Comparison of ENCODE assay signal across 19 mouse cellular contexts in the genomic region with DNA sequence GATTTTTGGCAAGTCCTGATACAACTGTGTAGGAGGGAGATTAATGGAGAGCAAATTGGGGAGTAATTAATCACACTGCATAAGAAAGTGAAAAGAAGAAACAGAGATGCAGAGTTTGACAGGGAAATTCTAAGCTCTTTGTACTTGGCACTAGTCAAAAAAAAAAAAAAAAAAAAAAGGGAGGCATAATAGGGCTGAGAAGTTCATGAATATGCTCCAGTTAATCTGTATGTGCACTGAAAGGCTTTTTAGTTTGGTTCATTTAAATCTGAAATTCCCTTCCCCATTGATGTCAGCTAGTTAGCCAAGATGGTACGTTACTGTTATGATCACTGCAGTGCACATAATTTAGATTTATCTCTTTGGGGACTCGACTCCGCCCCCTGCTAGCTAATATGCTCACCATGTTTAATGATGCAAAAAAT.
DNase-seq lines count a peak whose midpoint lies in the region; ATAC-seq lines count a peak whose summit lies in the region.
"Had no signal": no experiment of that assay in that cellular context is flagged by ENCODE, and none has a peak within 500 bp of the region (broad histone marks: within the 10 kb centered on the region; RNA-seq: fewer than 3 reads in every experiment).

No protein-coding gene starts in this region.

- no peaks in the 10 kb centered on the region for H3K36me3 ChIP-seq in forebrain, embryonic 11.5 days (ENCODE audit: control insufficient read depth, insufficient read depth, low read length)
- no peaks in the 10 kb centered on the region for H3K36me3 ChIP-seq in forebrain, embryonic 10.5 days (replicated peaks)
- H3K36me3 ChIP-seq in forebrain, embryonic 16.5 days (ENCODE audit: control insufficient read depth, insufficient read depth) = no peaks in the 10 kb centered on the region
- no peaks in the 10 kb centered on the region for H3K36me3 ChIP-seq in intestine, embryonic 15.5 days
- H3K36me3 ChIP-seq: embryonic facial prominence, embryonic 10.5 days; heart, embryonic 13.5 days; limb, embryonic 12.5 days had no signal

- ATAC-seq in forebrain, embryonic 11.5 days (replicated peaks; ENCODE audit: low FRiP score) = peak; percentile 72
- peak; percentile 87 for ATAC-seq in forebrain, embryonic 16.5 days
- ATAC-seq in intestine, embryonic 15.5 days = no peak

- H3K27me3 ChIP-seq in forebrain, embryonic 11.5 days (ENCODE audit: control insufficient read depth, insufficient read depth, low read length) = no peaks in the 10 kb centered on the region
- H3K27me3 ChIP-seq in forebrain, embryonic 10.5 days (ENCODE audit: poor library complexity, severe bottlenecking) = no peaks in the 10 kb centered on the region
- H3K27me3 ChIP-seq in forebrain, embryonic 16.5 days (replicated peaks; ENCODE audit: control insufficient read depth, insufficient read depth, low read length) = no peaks in the 10 kb centered on the region
- no peaks in the 10 kb centered on the region for H3K27me3 ChIP-seq in intestine, embryonic 15.5 days (replicated peaks)
- H3K27me3 ChIP-seq: heart, embryonic 13.5 days; limb, embryonic 12.5 days had no signal

- H3K4me1 ChIP-seq in forebrain, embryonic 11.5 days (replicated peaks; ENCODE audit: control insufficient read depth, insufficient read depth, low read length) = peaks cover 3% of the 10 kb centered on the region; the same call in 1 of the 2 replicates
- peaks cover 21% of the 10 kb centered on the region for H3K4me1 ChIP-seq in forebrain, embryonic 10.5 days
- H3K4me1 ChIP-seq in forebrain, embryonic 16.5 days (replicated peaks; ENCODE audit: control insufficient read depth, insufficient read depth, low read length) = peaks cover 9% of the 10 kb centered on the region
- H3K4me1 ChIP-seq in intestine, embryonic 15.5 days (replicated peaks) = no peaks in the 10 kb centered on the region
- H3K4me1 ChIP-seq: embryonic facial prominence, embryonic 10.5 days; heart, embryonic 13.5 days; limb, embryonic 12.5 days had no signal

- H3K9ac ChIP-seq in forebrain, embryonic 11.5 days (ENCODE audit: low read length) = no peak overlapping the region
- H3K9ac ChIP-seq in forebrain, embryonic 16.5 days (replicated peaks; ENCODE audit: low read depth, low read length) = no peak overlapping the region
- H3K9ac ChIP-seq in intestine, embryonic 15.5 days = no peak overlapping the region
- H3K9ac ChIP-seq: heart, embryonic 13.5 days; limb, embryonic 12.5 days; liver, embryonic 14.5 days had no signal

- no peak for DNase-seq in forebrain, embryonic 11.5 days (ENCODE audit: low spot score)
- no peak for DNase-seq in forebrain, embryonic 10.5 days (ENCODE audit: extremely low spot score, low spot score)
- peak; percentile 75 for DNase-seq in Muller cell, postnatal 12 days (ENCODE audit: inconsistent ontology term)
- DNase-seq in mesoderm, embryonic 11.5 days (ENCODE audit: low read depth, low spot score) = peak; percentile 49
- DNase-seq in left cerebral cortex, postnatal 25 days (ENCODE audit: low spot score in 2 of 2) = no peak
- DNase-seq in yolk sac, embryonic 10.5 days (ENCODE audit: low spot score) = no peak
- DNase-seq: adrenal gland, adult 2 months; cerebellum, adult 18-20 months; heart, postnatal 36 days; kidney, adult 18-20 months; kidney, postnatal 25 days; layer of hippocampus, adult 9-11 months; right cerebral cortex, adult 18-20 months had no signal

- 51% methylated on average over 3 of the region's 3 CpGs for WGBS in forebrain, embryonic 11.5 days
- WGBS in forebrain, embryonic 10.5 days = 72% methylated on average over 3 of the region's 3 CpGs
- 13% methylated on average over 3 of the region's 3 CpGs for WGBS in forebrain, embryonic 16.5 days
- WGBS in intestine, embryonic 15.5 days = 79% methylated on average over 3 of the region's 3 CpGs

- H3K9me3 ChIP-seq in forebrain, embryonic 11.5 days (ENCODE audit: control insufficient read depth, low read length) = no peaks in the 10 kb centered on the region
- H3K9me3 ChIP-seq in forebrain, embryonic 10.5 days = no peaks in the 10 kb centered on the region
- no peaks in the 10 kb centered on the region for H3K9me3 ChIP-seq in forebrain, embryonic 16.5 days (ENCODE audit: control insufficient read depth, low read length)
- H3K9me3 ChIP-seq in intestine, embryonic 15.5 days = no peaks in the 10 kb centered on the region
- H3K9me3 ChIP-seq: embryonic facial prominence, embryonic 10.5 days; heart, embryonic 13.5 days; limb, embryonic 12.5 days had no signal

- no peak overlapping the region for H3K4me3 ChIP-seq in forebrain, embryonic 11.5 days (ENCODE audit: low read depth, low read length)
- H3K4me3 ChIP-seq in forebrain, embryonic 10.5 days = no peak overlapping the region
- no peak overlapping the region for H3K4me3 ChIP-seq in forebrain, embryonic 16.5 days (replicated peaks; ENCODE audit: low read length)
- no peak overlapping the region for H3K4me3 ChIP-seq in intestine, embryonic 15.5 days (replicated peaks)
- H3K4me3 ChIP-seq: embryonic facial prominence, embryonic 10.5 days; heart, embryonic 13.5 days; limb, embryonic 12.5 days had no signal

- H3K4me2 ChIP-seq in forebrain, embryonic 11.5 days (ENCODE audit: low read depth, low read length, severe bottlenecking) = no peak overlapping the region
- H3K4me2 ChIP-seq in forebrain, embryonic 16.5 days (ENCODE audit: low read length) = peak overlapping the region; percentile 8; the same call in 1 of the 2 replicates
- no peak overlapping the region for H3K4me2 ChIP-seq in intestine, embryonic 15.5 days (replicated peaks)
- H3K4me2 ChIP-seq: heart, embryonic 13.5 days; limb, embryonic 12.5 days had no signal

- H3K27ac ChIP-seq in forebrain, embryonic 11.5 days (ENCODE audit: low read depth, low read length) = no peak overlapping the region
- H3K27ac ChIP-seq in forebrain, embryonic 10.5 days = no peak overlapping the region
- peak overlapping the region; percentile 43; the same call in 1 of the 2 replicates for H3K27ac ChIP-seq in forebrain, embryonic 16.5 days (ENCODE audit: low read length)
- no peak overlapping the region for H3K27ac ChIP-seq in intestine, embryonic 15.5 days
- H3K27ac ChIP-seq: embryonic facial prominence, embryonic 10.5 days; heart, embryonic 13.5 days; limb, embryonic 12.5 days; liver, embryonic 14.5 days had no signal

- intact Hi-C loops in left cerebral cortex, postnatal 25 days (cut with DNase I) = no loop called here

Comparison
In these comparisons a context has a peak if more than half of its experiments do, and no peak if none do; other contexts are left out.
1. DNase-seq: peak in Muller cell, postnatal 12 days (single experiment) and mesoderm, embryonic 11.5 days (single experiment); none in forebrain, embryonic 11.5 days (single experiment), forebrain, embryonic 10.5 days (single experiment), left cerebral cortex, postnatal 25 days (0 of 2) and yolk sac, embryonic 10.5 days (single experiment).